Mouse (Mus musculus) C2C12 (cell line): ENCODE results near the gene Aprt.

Source experiments
- CEBPB ChIP-seq: IDR thresholded peaks from one replicate; pipeline ENCODE4 v1.6.1; 2011; ENCODE audit warnings: low read depth, mild to moderate bottlenecking, control low read depth, moderate library complexity
- CTCF ChIP-seq: IDR thresholded peaks from one replicate; pipeline ENCODE4 v1.5.1; 2011; ENCODE audit not compliant: control insufficient read depth, insufficient read depth, insufficient read length
- MYOG ChIP-seq: IDR thresholded peaks from one replicate; pipeline ENCODE4 v1.6.1; 2011; ENCODE audit not compliant: control insufficient read depth, insufficient read length; ENCODE audit errors: extremely low read depth
- USF1 ChIP-seq: IDR thresholded peaks from one replicate; pipeline ENCODE4 v1.6.1; 2011; ENCODE audit warnings: low read depth, mild to moderate bottlenecking, control low read depth, moderate library complexity

DNA sequence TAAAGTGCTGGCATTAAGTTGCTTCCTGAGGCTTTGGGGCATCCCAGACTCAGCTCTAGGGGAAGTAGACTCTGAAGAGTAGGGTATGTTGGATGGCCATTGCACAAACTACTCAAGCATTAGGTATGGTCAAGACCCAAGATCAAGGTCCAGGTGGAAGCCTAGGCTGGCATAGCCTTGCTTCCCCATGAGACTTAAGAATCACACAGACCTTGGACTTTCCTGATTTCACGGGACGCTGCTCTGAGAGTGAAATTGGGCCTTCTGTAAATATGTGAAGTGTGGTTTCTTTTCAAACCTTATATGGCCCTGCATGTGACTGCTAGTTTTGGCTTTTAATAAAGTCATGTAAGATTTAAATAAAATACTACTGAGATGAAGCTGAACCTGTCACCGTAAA, 4.0 kb downstream of the Aprt start:
- TF ChIP-seq CTCF (no peak), MYOG (no peak), CEBPB (no peak), USF1 (no peak)
